Mouse (Mus musculus) adipocyte (in vitro differentiated cells): ENCODE data around the gene Gm3047.
"Not testable (repeated sequence)": the region's sequence is repeated elsewhere in the genome, so short reads cannot be mapped to it uniquely, and the experiment has no call there.

Source experiments
- DNase-seq: peaks from one replicate; pipeline ENCODE4 v3.0.0-alpha.2; 2016; ENCODE audit warnings: low spot score

Gm3047 gene

DNA sequence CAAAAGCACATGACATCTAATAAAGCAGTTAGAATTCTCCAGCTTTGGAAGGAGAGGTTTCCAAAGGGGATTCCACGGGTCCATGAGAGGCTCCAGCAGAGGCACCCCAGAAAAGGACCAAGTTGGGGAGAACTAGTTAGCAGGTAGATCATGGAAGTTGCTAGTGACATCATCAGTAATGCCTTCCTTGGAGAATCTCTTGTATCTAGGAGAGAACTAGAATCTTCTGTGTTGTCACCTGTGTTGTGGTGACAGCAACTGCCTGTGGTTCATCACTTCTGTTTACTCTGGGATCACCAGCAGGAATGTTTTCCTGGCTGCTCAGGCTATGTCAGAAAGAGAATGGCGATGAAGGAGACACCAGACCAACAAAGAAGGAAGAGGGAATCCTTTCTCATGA lies at the start of gene Gm3047:
TSS of gene Gm3047 (plus strand) at position 301 of the 400 bp plus-strand sequence.
- DNase-seq: not testable (repeated sequence)
